Mouse (Mus musculus) heart, adult 11 months (tissue): ENCODE measurements at regions not wholly inside any gene's neighbourhood (a gene's known extent, or its start where the extent isn't known, plus 50 kb on each side); places are given as distances from the start of the nearest gene placed in this dataset.
A peak's percentile ranks its signal among the peaks of the same experiment; 100 is the strongest.

ENCODE experiments used
- DNase-seq: peaks from one replicate; pipeline ENCODE4 v3.0.0; 2022

GRCm38 (mm10) chr15:51673483-51673882 is 2211.2 kb upstream of the Gm7489 start:
- peak; percentile 27 for DNase-seq

- DNase-seq: no peak
Measured at GRCm38 (mm10) chr15:51675291-51675690, 2209.4 kb upstream of the Gm7489 start.

- peak; percentile 55 for DNase-seq
Measured at GRCm38 (mm10) chr15:51676694-51677093, 2208.0 kb upstream of the Gm7489 start.

- peak; percentile 64 for DNase-seq
Measured at GRCm38 (mm10) chr15:51677266-51677665, 2207.4 kb upstream of the Gm7489 start.

GRCm38 (mm10) chr15:51679186-51679902 is 2205.4 kb upstream of the Gm7489 start:
- peak; percentile 55 for DNase-seq

GRCm38 (mm10) chr15:51680494-51680893 is 2204.2 kb upstream of the Gm7489 start:
- DNase-seq: peak; percentile 1

DNA sequence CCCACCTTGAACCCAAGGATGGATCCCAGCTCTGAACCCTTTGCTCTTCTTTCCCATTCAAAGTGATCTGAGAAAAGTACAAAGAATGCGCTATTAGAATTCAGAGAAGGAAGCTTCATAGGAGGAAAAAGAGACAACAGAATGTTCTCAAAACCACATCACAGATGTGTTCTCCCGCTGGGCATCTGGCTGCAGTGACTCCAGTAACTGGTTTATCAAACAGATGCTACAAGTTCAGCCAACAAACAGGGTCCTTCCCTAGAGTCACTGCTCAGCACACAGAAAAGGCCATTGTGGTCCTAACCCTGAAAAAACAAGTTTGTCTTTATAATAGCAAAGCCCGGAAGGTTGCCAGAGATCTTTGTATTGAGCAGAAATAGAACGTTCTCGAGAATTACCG is 2203.5 kb upstream of the Gm7489 start:
- peak; percentile 57 for DNase-seq

DNA sequence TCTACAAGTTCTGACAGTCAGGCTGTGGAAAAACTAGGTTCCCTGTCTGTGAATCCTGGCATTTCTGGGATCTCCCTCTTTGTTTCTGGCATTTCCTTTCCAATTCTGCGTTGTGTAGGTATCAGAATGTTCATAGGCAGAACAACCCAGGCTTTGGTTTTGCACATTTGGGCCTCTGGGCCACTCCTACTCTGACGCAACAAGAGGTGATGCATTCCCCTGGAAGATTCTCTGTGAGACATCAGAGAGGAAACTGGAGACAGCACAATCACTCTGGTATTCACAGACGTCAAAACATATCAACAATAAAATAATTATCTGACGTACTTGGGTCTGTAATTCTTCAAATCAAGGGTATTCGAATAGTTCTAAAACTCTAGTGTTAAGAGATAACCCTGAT is 2202.4 kb upstream of the Gm7489 start:
- DNase-seq: peak; percentile 36

GRCm38 (mm10) chr15:51687007-51687540 is 2197.6 kb upstream of the Gm7489 start:
- peak; percentile 79 for DNase-seq

DNA sequence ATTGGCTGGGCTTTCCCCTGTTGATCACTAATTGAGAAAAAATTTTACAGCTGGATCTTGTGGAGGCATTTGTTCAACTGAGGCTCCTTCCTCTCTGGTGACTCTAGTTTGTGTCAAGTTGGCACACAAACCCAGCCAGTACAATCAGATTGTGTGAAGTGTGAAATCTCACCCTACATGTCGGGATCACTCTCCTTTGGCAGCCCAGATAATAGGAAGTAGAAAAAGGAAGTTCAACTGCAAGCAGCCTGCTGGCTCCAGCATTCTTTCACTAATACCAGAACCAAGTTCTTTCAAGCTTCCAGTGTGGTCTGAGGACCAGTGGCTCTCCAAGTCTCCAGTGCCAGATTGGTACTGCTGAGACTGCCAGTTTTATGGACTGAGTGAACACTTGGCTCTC is 2195.2 kb upstream of the Gm7489 start:
- peak; percentile 25 for DNase-seq

- DNase-seq: peak; percentile 57
Measured at GRCm38 (mm10) chr15:51692671-51693070, 2192.0 kb upstream of the Gm7489 start.

DNA sequence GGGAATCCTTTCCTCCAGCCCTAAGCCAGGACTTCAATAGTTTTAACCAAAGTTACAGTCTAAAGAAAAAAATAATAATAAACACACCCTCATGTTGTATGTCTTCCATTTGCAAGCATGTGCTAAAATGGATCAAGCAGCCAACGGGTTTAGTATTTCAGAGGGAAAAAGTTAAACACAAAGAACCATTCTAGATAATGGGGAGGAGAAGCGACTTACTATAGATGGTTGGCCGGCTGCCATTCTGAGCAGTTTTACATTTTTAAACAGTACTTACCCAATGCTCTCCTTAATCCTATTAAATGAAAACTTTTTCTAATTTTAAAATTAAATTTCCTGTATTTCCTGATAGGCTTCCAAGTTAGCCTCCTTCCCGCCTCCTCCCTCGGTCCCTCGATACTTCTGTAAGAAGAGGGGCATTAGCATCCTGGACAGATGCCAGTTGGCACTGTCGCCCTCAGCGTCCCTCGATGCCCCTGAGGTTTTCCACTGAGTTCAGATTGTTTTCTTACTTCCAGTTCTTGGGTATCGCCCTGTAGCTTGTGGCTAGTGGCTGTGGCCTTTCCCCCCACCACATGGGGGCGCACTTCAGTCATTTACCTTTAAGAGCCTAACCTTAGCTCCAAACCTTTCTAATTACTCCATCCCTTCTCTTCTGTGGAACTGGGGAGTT is 2188.2 kb upstream of the Gm7489 start:
- DNase-seq: peak; percentile 82

GRCm38 (mm10) chr15:51704198-51704597 is 2180.5 kb upstream of the Gm7489 start:
- no peak for DNase-seq

DNA sequence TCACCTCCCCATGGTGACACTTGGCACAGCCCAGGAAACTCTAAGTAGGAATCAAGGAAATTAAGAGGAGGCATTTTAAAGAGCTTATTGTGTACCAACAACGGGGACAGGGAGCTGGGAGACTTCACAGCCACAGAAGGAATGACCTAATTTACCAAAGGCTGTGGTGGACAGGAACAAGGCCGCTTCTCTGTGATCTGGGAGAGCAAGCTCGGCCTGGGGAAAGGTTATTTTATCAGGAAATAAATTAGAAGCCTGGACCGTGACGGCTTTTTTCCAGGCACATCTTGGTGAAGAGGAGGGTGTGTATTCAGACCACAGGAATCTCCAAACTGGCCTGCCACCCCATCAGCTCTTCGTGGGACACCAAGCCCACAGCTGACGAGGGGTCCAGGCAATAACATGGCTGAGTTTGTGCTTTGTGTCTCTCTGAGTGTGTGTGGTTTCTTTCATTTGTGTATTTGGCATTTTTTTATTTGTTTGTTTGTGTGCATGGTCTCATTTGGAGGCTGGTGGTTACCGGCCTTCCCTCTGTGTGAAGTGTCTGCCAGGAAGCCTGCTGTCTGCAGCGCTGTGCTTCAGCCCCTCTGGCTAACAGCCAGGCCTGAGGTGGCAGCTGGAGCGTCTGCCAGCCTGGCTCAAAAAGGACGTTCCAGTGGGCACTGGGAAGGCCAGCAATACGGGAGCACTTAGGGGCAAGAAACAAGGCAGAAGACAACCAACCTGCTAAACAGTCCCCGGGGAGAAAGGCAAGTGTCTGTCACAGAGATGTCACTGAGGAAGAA is 2174.6 kb upstream of the Gm7489 start:
- DNase-seq: peak; percentile 97

DNA sequence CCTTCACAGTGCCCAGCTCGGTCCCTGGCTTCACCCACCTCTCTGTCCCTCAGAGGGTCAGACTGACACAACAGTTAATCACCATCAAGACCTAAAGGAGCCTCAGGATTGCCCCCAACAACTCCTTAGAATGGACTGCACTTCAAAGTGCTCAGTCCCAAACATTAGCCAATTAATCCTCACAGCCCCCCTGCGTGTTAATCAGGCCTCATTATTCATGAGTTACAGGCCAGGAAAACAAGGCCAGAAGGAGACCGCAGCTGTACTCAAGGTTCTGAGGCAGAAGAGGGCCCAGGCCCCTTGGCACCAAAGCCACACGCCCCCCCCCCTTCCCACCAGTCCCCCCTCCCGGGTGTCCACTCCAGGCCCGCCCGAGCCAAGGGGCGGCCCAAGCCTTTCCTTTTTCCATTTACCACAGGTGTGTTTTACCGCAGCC is 2163.8 kb upstream of the Gm7489 start:
- DNase-seq: no peak

GRCm38 (mm10) chr15:51721363-51721762 is 2163.3 kb upstream of the Gm7489 start:
- no peak for DNase-seq

DNA sequence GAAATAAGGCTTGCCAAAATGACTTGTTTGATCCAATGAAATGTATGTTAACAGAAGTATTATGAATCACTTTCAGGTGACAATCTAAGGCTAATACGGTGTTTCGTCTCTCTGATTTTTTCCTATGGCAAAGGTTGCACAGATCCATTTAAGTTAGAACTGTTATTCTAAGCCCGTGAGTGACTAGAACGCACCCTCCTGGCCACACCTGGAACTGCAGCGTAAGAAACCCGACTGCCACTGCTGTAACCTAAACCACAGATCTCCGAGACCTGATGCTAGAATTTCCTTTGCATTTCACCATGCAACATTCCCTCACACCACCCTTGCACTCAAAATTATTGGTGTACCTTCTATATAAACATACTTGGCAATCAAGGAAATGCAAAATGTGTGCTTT is 2160.6 kb upstream of the Gm7489 start:
- no peak for DNase-seq

- no peak for DNase-seq
Measured at GRCm38 (mm10) chr15:51725457-51725856, 2159.2 kb upstream of the Gm7489 start.

- no peak for DNase-seq
Measured at GRCm38 (mm10) chr15:51730106-51730505, 2154.6 kb upstream of the Gm7489 start.

DNA sequence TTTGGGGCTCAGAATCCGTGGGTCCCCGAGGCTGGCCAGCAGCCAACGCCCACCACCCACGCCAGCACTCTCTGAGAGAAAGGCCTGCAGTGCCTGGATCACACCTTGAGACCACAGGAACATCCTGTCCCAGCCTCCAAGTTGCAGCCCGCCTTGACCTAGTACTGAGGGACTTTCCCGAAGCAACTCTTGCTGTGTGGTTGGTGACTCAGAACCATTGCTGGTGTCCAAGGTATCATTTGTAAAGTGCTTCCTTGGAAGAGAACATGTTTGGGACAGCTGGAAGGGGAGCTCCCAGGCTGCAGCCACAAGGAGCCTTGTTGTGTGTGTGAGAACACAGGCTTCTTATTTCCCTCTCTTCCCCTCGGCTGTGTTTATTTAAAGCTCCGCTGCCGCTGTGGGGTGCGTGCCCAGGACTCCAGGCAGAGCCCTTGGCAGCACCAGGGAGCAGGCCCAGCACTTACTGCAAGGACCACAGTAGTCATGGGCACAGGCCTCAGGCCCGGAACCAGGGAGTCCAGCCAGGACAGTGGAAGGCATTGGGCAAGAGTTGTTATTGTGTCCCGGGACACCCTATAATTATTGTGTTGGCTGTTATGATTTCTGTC is 2153.8 kb upstream of the Gm7489 start:
- peak; percentile 97 for DNase-seq

- DNase-seq: no peak
Measured at GRCm38 (mm10) chr15:51734194-51734593, 2150.5 kb upstream of the Gm7489 start.
